Mouse (Mus musculus) neural tube, embryonic 12.5 days (tissue): Measurements from ENCODE around the gene Phf20. TPM values are rescaled to one million over a fixed set of nuclear protein-coding genes. Genes with fewer than 3 reads are reported as not detected.
A peak's percentile ranks its signal among the peaks of the same experiment; 100 is the strongest.

Experiments
- ATAC-seq: fragments of 200-750 bp; cut with Nextera tagmentation; 2 replicates; pipeline ENCODE4 v1.8.0; 2017; ENCODE audit warnings: low read depth, mild to moderate bottlenecking, moderate TSS enrichment, moderate library complexity; ENCODE audit not compliant: low FRiP score
- H3K27ac ChIP-seq: fragments of 300-500 bp; sonication (generic); 2 replicates; pipeline ENCODE4 v1.5.1; 2016
- H3K27me3 ChIP-seq: fragments of 300-500 bp; sonication (generic); replicated peaks from 2 replicates; pipeline ENCODE4 v1.6.1; 2016; ENCODE audit warnings: mild to moderate bottlenecking
- H3K36me3 ChIP-seq: fragments of 300-500 bp; sonication (generic); 2 replicates; pipeline ENCODE4 v1.6.1; 2016; ENCODE audit warnings: mild to moderate bottlenecking
- H3K4me1 ChIP-seq: fragments of 300-500 bp; sonication (generic); 2 replicates; pipeline ENCODE4 v1.6.1; 2016
- H3K4me2 ChIP-seq: fragments of 300-500 bp; sonication (generic); replicated peaks from 2 replicates; pipeline ENCODE4 v1.6.1; 2016; ENCODE audit warnings: mild to moderate bottlenecking
- H3K4me3 ChIP-seq: fragments of 300-500 bp; sonication (generic); 2 replicates; pipeline ENCODE4 v1.5.1; 2016
- H3K9ac ChIP-seq: fragments of 300-500 bp; sonication (generic); 2 replicates; pipeline ENCODE4 v1.6.1; 2016; ENCODE audit warnings: mild to moderate bottlenecking
- H3K9me3 ChIP-seq: fragments of 300-500 bp; sonication (generic); 2 replicates; pipeline ENCODE4 v1.6.1; 2016; ENCODE audit warnings: mild to moderate bottlenecking
- WGBS: fragments of 180-500 bp; shearing (Covaris S2); methylation state at CpG from one replicate; pipeline ENCODE4 v1.1.7; 2016; 5-methylcytosine and 5-hydroxymethylcytosine counted together
- polyA plus RNA-seq: library from polyadenylated mRNA; unstranded; fragments of >200 nt; fragmentation: Nextera tagmentation; extraction: Ambion mirVana; gene quantifications from 2 replicates; pipeline ENCODE4 v1.2.1, GENCODE M21; 2016

Gene Phf20
- polyA plus RNA-seq, 1 experiment from 2014 or later, result 91.0 TPM

GRCm38 (mm10) chr2:156310945-156311344 is 114.7 kb downstream of the Phf20 start:
- peak overlapping the region; percentile 77 for H3K4me2 ChIP-seq
- H3K9ac ChIP-seq, result no peak overlapping the region
- H3K27me3 ChIP-seq, result no peaks in the 10 kb centered on the region
- WGBS, result 93% methylated on average over 5 of the region's 5 CpGs
- H3K4me3 ChIP-seq, result no peak overlapping the region
- H3K9me3 ChIP-seq, result no peaks in the 10 kb centered on the region
- no peak for ATAC-seq
- H3K36me3 ChIP-seq, result peaks cover 17% of the 10 kb centered on the region; the same call in 1 of the 2 replicates
- peaks cover 5% of the 10 kb centered on the region for H3K4me1 ChIP-seq
- no peak overlapping the region for H3K27ac ChIP-seq

DNA sequence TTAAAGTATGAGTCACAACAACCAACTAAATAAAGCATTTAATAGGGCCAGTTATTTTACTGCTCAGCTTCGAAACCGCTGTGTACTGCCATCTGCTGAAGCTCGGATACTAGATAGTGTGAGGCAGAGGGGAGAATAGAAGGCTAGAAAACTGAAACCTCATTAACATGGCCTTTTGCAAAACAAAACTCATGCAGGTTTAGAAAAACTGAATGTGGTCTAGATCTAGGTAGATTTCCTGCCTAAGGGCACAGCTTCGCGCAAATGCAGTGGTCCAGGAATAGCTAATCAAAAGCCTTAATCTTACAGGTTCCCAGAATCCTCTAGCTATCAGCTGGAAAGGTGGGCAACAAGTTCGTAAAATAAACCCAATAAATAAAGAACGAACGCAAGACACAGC is 115.2 kb downstream of the Phf20 start:
- Histone ChIP-seq H3K4me3 (peak overlapping the region; percentile 90), H3K4me2 (peak overlapping the region; percentile 77), H3K27ac (peak overlapping the region; percentile 93; the same call in 1 of the 2 replicates), H3K9me3 (no peaks in the 10 kb centered on the region), H3K4me1 (peaks cover 5% of the 10 kb centered on the region), H3K27me3 (no peaks in the 10 kb centered on the region), H3K36me3 (peaks cover 17% of the 10 kb centered on the region; the same call in 1 of the 2 replicates), H3K9ac (peak overlapping the region; percentile 94)
- ATAC-seq, result no peak
- 26% methylated on average over 8 of the region's 8 CpGs for WGBS

DNA sequence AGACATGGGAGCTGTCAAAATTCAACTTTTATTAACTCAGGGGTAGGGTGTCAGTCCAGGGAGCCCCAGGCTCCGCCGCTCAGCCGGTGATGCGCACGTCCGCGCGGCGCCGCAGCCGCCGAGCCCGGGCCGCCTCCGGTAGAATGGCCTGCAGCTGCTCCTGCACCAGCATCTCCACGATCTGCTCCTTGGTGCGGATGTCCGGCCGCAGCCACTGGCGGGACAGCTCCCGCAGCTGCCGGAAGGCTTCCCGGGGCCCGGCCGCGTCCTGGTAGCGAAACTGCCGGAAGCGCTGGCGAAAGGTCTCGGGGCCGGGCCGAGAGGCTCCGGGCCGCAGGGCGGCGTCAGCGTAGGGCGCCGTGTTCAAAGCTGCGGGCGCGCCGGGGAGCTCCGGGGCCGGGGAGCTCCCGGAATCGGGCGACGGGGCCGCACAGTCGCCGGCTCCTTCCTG is 115.6 kb downstream of the Phf20 start:
- peaks cover 5% of the 10 kb centered on the region for H3K4me1 ChIP-seq
- peak; percentile 60 for ATAC-seq
- H3K27me3 ChIP-seq, result no peaks in the 10 kb centered on the region
- under 1% methylated on average over 49 of the region's 53 CpGs for WGBS
- H3K36me3 ChIP-seq, result peaks cover 16% of the 10 kb centered on the region; the same call in 1 of the 2 replicates
- no peaks in the 10 kb centered on the region for H3K9me3 ChIP-seq
- peak overlapping the region; percentile 93 for H3K27ac ChIP-seq
- peak overlapping the region; percentile 90 for H3K4me3 ChIP-seq
- peak overlapping the region; percentile 94 for H3K9ac ChIP-seq
- peak overlapping the region; percentile 77 for H3K4me2 ChIP-seq

GRCm38 (mm10) chr2:156312297-156312897 is 116.1 kb downstream of the Phf20 start, which contains the start of the genes Cnbd2 and Scand1:
TSS of gene Cnbd2 (plus strand) at chr2:156312299.
TSS of gene Scand1 (minus strand) at chr2:156312704.
- peaks cover 11% of the 10 kb centered on the region; the same call in 1 of the 2 replicates for H3K36me3 ChIP-seq
- peak within 1 kb of the TSS; percentile 93 for H3K27ac ChIP-seq
- peak within 1 kb of the TSS; percentile 77 for H3K4me2 ChIP-seq
- H3K9me3 ChIP-seq, result no peaks in the 10 kb centered on the region
- no peaks in the 10 kb centered on the region for H3K27me3 ChIP-seq
- H3K9ac ChIP-seq, result peak within 1 kb of the TSS; percentile 94
- peak within 1 kb of the TSS; percentile 90 for H3K4me3 ChIP-seq
- ATAC-seq, result peak; percentile 86
- H3K4me1 ChIP-seq, result peaks cover 5% of the 10 kb centered on the region
- WGBS, result under 1% methylated on average over 49 of the region's 49 CpGs

GRCm38 (mm10) chr2:156313153-156313552 is 116.9 kb downstream of the Phf20 start:
- Histone ChIP-seq H3K9ac (peak overlapping the region; percentile 94; the same call in 1 of the 2 replicates), H3K36me3 (peaks cover 7% of the 10 kb centered on the region; the same call in 1 of the 2 replicates), H3K4me2 (peak overlapping the region; percentile 77), H3K27ac (no peak overlapping the region), H3K9me3 (no peaks in the 10 kb centered on the region), H3K27me3 (no peaks in the 10 kb centered on the region), H3K4me3 (peak overlapping the region; percentile 90), H3K4me1 (peaks cover 5% of the 10 kb centered on the region)
- ATAC-seq, result no peak
- WGBS, result 55% methylated on average over 3 of the region's 3 CpGs

DNA sequence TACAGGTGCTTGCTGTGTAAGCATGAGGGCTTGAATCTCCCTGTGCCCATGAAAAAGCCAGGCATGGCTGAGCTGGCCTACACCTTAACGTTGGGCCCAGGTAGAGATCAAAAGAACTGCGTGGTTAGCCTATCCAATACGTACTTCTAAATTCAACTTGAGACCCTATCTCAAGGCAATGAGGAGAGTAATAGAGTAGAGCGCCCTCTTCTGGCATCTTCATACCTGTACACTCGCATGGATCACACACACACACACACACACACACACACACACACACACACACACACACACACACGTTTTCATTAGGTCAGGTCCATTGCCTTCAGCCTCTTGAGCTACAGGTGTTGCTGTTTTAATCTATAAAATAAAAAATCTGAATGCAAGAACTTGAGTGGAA is 118.5 kb downstream of the Phf20 start:
- Histone ChIP-seq H3K4me2 (no peak overlapping the region), H3K4me1 (peaks cover 5% of the 10 kb centered on the region), H3K27me3 (no peaks in the 10 kb centered on the region), H3K9ac (no peak overlapping the region), H3K27ac (no peak overlapping the region), H3K4me3 (no peak overlapping the region), H3K9me3 (no peaks in the 10 kb centered on the region), H3K36me3 (peaks cover 7% of the 10 kb centered on the region; the same call in 1 of the 2 replicates)
- ATAC-seq, result no peak
- WGBS, result 96% methylated on average over 6 of the region's 6 CpGs

DNA sequence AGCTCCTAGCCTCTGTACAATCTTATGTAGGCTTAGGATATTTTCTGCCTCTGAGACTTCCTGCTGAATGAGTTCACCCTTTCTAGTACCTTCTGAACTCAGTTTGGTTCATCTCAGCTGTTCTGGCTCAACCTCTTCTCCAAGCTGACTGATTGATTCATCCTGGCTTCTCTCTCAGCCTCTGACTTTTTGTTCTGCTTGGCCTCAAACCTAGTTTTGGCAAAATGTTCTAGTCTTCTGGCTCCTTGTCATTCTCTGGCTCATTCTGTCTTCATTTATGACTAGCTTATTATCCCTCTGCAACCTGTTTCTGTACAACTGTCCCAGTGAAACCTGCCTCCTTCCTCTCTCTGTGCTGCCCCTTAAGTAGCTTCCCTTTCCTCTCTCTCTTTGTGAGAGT is 122.2 kb downstream of the Phf20 start:
- no peak overlapping the region for H3K9ac ChIP-seq
- H3K4me2 ChIP-seq, result no peak overlapping the region
- H3K4me1 ChIP-seq, result no peaks in the 10 kb centered on the region
- no peak overlapping the region for H3K27ac ChIP-seq
- peaks cover 9% of the 10 kb centered on the region; the same call in 1 of the 2 replicates for H3K36me3 ChIP-seq
- H3K4me3 ChIP-seq, result no peak overlapping the region
- no peak for ATAC-seq
- no peaks in the 10 kb centered on the region for H3K9me3 ChIP-seq
- H3K27me3 ChIP-seq, result no peaks in the 10 kb centered on the region

- no peak overlapping the region for H3K4me3 ChIP-seq
- no peaks in the 10 kb centered on the region for H3K27me3 ChIP-seq
- no peaks in the 10 kb centered on the region for H3K4me1 ChIP-seq
- H3K27ac ChIP-seq, result no peak overlapping the region
- no peak for ATAC-seq
- 0 out of 2 replicates have a peak, but pooled peaks cover 2% of the 10 kb centered on the region for H3K36me3 ChIP-seq
- 93% methylated on average over 6 of the region's 6 CpGs for WGBS
- no peak overlapping the region for H3K4me2 ChIP-seq
- H3K9me3 ChIP-seq, result no peaks in the 10 kb centered on the region
- no peak overlapping the region for H3K9ac ChIP-seq
Observed at GRCm38 (mm10) chr2:156321538-156321937, 125.3 kb downstream of the Phf20 start.

DNA sequence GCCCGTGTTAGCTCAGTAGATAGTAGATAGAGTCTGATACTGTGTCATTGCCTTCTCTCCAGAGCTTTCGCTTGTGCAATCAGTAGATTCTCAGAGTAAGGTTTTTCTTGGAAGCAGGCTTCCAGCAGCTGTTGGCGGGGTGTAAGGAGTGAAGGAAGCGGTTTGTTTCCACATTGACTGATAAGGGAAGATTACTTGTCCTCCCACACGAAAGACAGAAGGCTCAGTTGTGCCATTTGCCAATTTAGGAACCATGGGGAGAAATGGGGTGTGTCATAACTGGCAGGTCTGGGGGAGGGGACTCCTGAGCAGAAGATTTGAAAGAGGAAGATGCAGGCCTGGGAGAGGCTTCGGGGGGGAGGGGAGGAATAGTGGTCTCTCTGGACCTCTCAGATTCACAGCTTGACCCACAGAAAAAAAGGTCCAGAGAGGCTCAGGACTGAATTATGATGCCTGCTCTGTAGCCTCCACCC is 127.9 kb downstream of the Phf20 start:
- Histone ChIP-seq H3K27me3 (no peaks in the 10 kb centered on the region), H3K9ac (no peak overlapping the region), H3K4me1 (no peaks in the 10 kb centered on the region), H3K4me3 (no peak overlapping the region), H3K4me2 (no peak overlapping the region), H3K9me3 (no peaks in the 10 kb centered on the region), H3K36me3 (0 out of 2 replicates have a peak, but pooled peaks cover 2% of the 10 kb centered on the region), H3K27ac (no peak overlapping the region)
- ATAC-seq, result no peak
- 81% methylated on average over 6 of the region's 6 CpGs for WGBS

- H3K4me2 ChIP-seq, result no peak overlapping the region
- no peak for ATAC-seq
- H3K9ac ChIP-seq, result no peak overlapping the region
- WGBS, result 57% methylated on average over 5 of the region's 5 CpGs
- no peak overlapping the region for H3K27ac ChIP-seq
- H3K9me3 ChIP-seq, result no peaks in the 10 kb centered on the region
- H3K36me3 ChIP-seq, result 0 out of 2 replicates have a peak, but pooled peaks cover 2% of the 10 kb centered on the region
- H3K4me3 ChIP-seq, result no peak overlapping the region
- H3K4me1 ChIP-seq, result no peaks in the 10 kb centered on the region
- H3K27me3 ChIP-seq, result no peaks in the 10 kb centered on the region
Observed at GRCm38 (mm10) chr2:156324681-156325080, 128.4 kb downstream of the Phf20 start.

DNA sequence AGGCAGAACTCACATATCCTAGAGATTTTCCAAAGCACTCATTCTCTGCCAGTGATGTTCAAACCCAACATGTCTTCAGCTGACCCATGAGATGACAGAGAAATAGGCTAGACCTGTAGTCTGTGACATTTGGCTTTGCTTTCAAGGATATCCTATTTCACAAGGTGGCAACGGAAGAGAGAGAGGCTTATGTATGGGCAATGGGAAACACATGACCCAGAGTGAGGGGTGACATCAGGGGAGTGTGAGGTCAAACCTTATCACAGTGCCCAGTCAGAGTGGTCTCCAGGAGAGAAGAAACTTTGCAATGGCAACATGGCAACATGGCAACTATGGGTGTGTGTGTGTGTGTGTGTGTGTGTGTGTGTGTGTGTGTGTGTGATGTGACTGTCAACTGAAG is 134.4 kb downstream of the Phf20 start:
- no peak overlapping the region for H3K4me2 ChIP-seq
- no peaks in the 10 kb centered on the region for H3K27me3 ChIP-seq
- H3K9ac ChIP-seq, result no peak overlapping the region
- ATAC-seq, result no peak
- no peaks in the 10 kb centered on the region for H3K36me3 ChIP-seq
- H3K4me1 ChIP-seq, result no peaks in the 10 kb centered on the region
- no peak overlapping the region for H3K27ac ChIP-seq
- 79% methylated on average over 1 of the region's 1 CpGs for WGBS
- no peak overlapping the region for H3K4me3 ChIP-seq
- no peaks in the 10 kb centered on the region for H3K9me3 ChIP-seq

DNA sequence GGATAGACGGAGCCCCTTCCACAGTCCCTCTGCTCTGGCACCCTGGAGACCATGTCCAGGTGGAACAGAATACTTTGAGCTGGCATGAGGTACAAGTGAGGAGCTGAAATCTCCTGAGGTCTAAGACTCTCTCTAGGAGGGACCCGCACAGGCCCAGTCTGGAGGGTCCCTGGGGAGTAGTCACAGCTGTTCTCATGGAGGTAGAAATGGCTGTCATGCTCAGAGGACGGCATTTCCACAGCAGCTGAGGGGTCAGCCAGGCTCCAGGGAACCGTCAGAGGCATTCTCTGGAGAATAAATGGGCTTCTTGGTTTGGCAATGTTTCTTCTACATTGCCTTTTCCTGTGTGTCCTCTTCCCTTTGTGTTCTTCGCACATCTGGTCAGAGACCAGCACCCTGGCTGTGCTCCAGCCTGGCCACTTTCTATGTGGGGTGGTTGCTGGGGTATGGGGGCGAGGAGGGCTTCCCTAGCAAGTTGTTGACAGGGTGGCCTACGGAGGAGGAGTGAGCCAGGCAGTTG is 135.2 kb downstream of the Phf20 start:
- WGBS, result 70% methylated on average over 7 of the region's 7 CpGs
- Histone ChIP-seq H3K4me3 (no peak overlapping the region), H3K27me3 (no peaks in the 10 kb centered on the region), H3K27ac (no peak overlapping the region), H3K4me1 (no peaks in the 10 kb centered on the region), H3K9me3 (no peaks in the 10 kb centered on the region), H3K36me3 (no peaks in the 10 kb centered on the region), H3K4me2 (no peak overlapping the region), H3K9ac (no peak overlapping the region)
- ATAC-seq, result no peak
